8 mouse cellular contexts compared by ENCODE assay signal in the genomic region with DNA sequence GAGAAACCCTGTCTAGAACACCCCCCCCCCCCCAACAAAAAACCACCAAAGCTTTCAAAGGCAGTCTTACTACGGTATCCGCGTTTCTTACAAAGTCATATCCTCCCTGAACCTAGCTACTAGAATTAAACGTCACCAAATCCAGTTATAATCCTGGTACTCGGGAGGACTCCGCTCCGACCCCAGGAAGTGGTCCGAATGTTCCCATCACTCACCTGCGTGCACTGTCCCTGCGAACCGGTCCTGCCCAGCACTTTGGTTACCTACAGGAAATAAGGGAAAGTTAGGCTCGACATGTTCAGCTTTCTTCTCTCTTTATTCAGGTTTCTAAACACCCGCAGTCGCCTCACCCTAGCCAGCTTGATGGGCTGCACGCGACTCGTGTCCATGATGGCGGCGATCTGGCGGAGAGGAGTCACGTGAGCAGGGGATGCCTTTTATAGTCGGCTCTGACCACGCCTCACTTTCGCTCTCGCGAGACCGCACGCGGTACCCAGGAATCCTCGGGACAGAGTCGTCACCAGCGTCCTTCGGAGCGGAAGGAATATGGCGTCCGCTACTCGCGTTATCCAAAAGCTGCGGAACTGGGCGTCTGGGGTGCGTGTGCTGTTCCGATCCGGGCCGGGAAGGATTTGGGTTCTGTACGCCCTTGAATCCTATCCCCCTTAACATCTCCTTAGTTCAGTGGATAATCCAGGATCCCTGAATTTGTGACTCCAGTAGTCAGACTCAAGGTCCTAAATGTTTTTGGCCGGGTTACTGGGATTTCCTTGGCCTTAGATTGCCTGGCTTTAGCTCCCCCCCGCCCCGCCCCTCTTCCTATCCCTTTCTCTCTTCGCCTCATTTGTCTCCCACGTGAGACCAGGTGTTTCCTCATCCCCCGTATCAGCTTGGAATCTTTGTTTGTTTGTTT. TPM values are rescaled to one million over a fixed set of nuclear protein-coding genes. Genes with fewer than 3 reads are reported as not detected.
DNase-seq lines count a peak whose midpoint lies in the region; ATAC-seq and TF ChIP-seq lines count a peak whose summit lies in the region.

Gene Rps28 (minus strand): TSS at position 479 of the 913 bp plus-strand sequence.
Gene Ndufa7 (plus strand): TSS at position 489 of the 913 bp plus-strand sequence.

- H3K4me3 ChIP-seq in embryonic facial prominence, embryonic 13.5 days = peak within 1 kb of the TSS; percentile 79
- peak within 1 kb of the TSS; percentile 95 for H3K4me3 ChIP-seq in heart, adult 2 months
- H3K4me3 ChIP-seq in limb, embryonic 13.5 days = peak within 1 kb of the TSS; percentile 82
- H3K4me3 ChIP-seq in midbrain, embryonic 16.5 days (ENCODE audit: low read depth, low read length) = peak within 1 kb of the TSS; percentile 80

- intact Hi-C loops in heart, adult 2 months (cut with DNase I) = no loop called here

- H3K36me3 ChIP-seq in embryonic facial prominence, embryonic 13.5 days = peaks cover 53% of the 10 kb centered on the region
- peaks cover 33% of the 10 kb centered on the region for H3K36me3 ChIP-seq in heart, adult 2 months (ENCODE audit: control insufficient read depth, insufficient read depth, low read length)
- peaks cover 57% of the 10 kb centered on the region for H3K36me3 ChIP-seq in limb, embryonic 13.5 days
- H3K36me3 ChIP-seq in midbrain, embryonic 16.5 days (ENCODE audit: control insufficient read depth, insufficient read depth, low read length) = peaks cover 13% of the 10 kb centered on the region; the same call in 1 of the 2 replicates

- peak; percentile 89 for ATAC-seq in embryonic facial prominence, embryonic 13.5 days (ENCODE audit: insufficient number of reproducible peaks, insufficient read depth, low FRiP score, low TSS enrichment, low read depth)
- ATAC-seq in limb, embryonic 13.5 days (ENCODE audit: low FRiP score, low read depth) = peak; percentile 95
- ATAC-seq in midbrain, embryonic 16.5 days = peak; percentile 93

- H3K79me2 ChIP-seq in heart, adult 2 months (replicated peaks; ENCODE audit: control insufficient read depth, insufficient read depth, low read length) = 0 out of 2 replicates have a peak, but pooled peaks cover 1% of the 10 kb centered on the region

- peak; percentile 94 for DNase-seq in 3134 (ENCODE audit: extremely low read depth, insufficient read length, low spot score)
- peak; percentile 95 to 98 for DNase-seq in adrenal gland, postnatal 36 days
- peak; percentile 98 to 100 for DNase-seq in heart, adult 2 months
- DNase-seq in kidney, adult 8-10 months = peak; percentile 97 to 99
- DNase-seq in spleen, postnatal 10 days (ENCODE audit: low spot score in 2 of 2) = peak; percentile 98 to 99

- peak within 1 kb of the TSS; percentile 91 for H3K27ac ChIP-seq in embryonic facial prominence, embryonic 13.5 days
- H3K27ac ChIP-seq in heart, adult 2 months = peak within 1 kb of the TSS; percentile 95
- peak within 1 kb of the TSS; percentile 92 for H3K27ac ChIP-seq in limb, embryonic 13.5 days
- peak within 1 kb of the TSS; percentile 90 for H3K27ac ChIP-seq in midbrain, embryonic 16.5 days (ENCODE audit: low read length)

- peak; percentile 98; the same call in 1 of the 2 replicates for TF ChIP-seq POLR2A in heart, adult 2 months (IDR thresholded peaks at IDR 0.05; ENCODE audit: insufficient read depth, low read depth, low read length)

- H3K9me3 ChIP-seq in embryonic facial prominence, embryonic 13.5 days = no peaks in the 10 kb centered on the region
- H3K9me3 ChIP-seq in limb, embryonic 13.5 days = no peaks in the 10 kb centered on the region
- no peaks in the 10 kb centered on the region for H3K9me3 ChIP-seq in midbrain, embryonic 16.5 days (replicated peaks; ENCODE audit: control insufficient read depth, low read length, poor library complexity, severe bottlenecking)

- TF ChIP-seq CTCF in heart, adult 2 months (IDR thresholded peaks at IDR 0.05) = no peak

- peak within 1 kb of the TSS; percentile 95 for H3K4me2 ChIP-seq in embryonic facial prominence, embryonic 13.5 days
- peak within 1 kb of the TSS; percentile 96 for H3K4me2 ChIP-seq in limb, embryonic 13.5 days (replicated peaks)
- H3K4me2 ChIP-seq in midbrain, embryonic 16.5 days (ENCODE audit: low read length) = peak within 1 kb of the TSS; percentile 89

- H3K4me1 ChIP-seq in embryonic facial prominence, embryonic 13.5 days = peaks cover 45% of the 10 kb centered on the region
- peaks cover 17% of the 10 kb centered on the region for H3K4me1 ChIP-seq in heart, adult 2 months (ENCODE audit: control insufficient read depth, insufficient read depth, low read length)
- peaks cover 41% of the 10 kb centered on the region for H3K4me1 ChIP-seq in limb, embryonic 13.5 days
- H3K4me1 ChIP-seq in midbrain, embryonic 16.5 days (ENCODE audit: control insufficient read depth, insufficient read depth, low read length) = peaks cover 30% of the 10 kb centered on the region

- TF ChIP-seq EP300 in heart, adult 2 months (IDR thresholded peaks at IDR 0.05; ENCODE audit: insufficient read depth, low read depth, low read length) = peak; percentile 71; the same call in 1 of the 2 replicates

- H3K27me3 ChIP-seq in embryonic facial prominence, embryonic 13.5 days = no peaks in the 10 kb centered on the region
- H3K27me3 ChIP-seq in heart, adult 2 months (ENCODE audit: control insufficient read depth, insufficient read depth, low read length) = no peaks in the 10 kb centered on the region
- H3K27me3 ChIP-seq in limb, embryonic 13.5 days = no peaks in the 10 kb centered on the region
- H3K27me3 ChIP-seq in midbrain, embryonic 16.5 days (ENCODE audit: control insufficient read depth, insufficient read depth, low read depth, low read length) = no peaks in the 10 kb centered on the region

- H3K9ac ChIP-seq in embryonic facial prominence, embryonic 13.5 days = peak within 1 kb of the TSS; percentile 88
- peak within 1 kb of the TSS; percentile 78 for H3K9ac ChIP-seq in heart, adult 2 months (ENCODE audit: low read depth, low read length)
- H3K9ac ChIP-seq in limb, embryonic 13.5 days = peak within 1 kb of the TSS; percentile 87
- H3K9ac ChIP-seq in midbrain, embryonic 16.5 days (ENCODE audit: low read depth, low read length) = peak within 1 kb of the TSS; percentile 83

- WGBS in embryonic facial prominence, embryonic 13.5 days = under 1% methylated on average over 51 of the region's 51 CpGs
- WGBS in heart, adult 2 months = under 1% methylated on average over 51 of the region's 51 CpGs
- under 1% methylated on average over 51 of the region's 51 CpGs for whole genome bisulfite sequencing in limb, embryonic 13.5 days
- under 1% methylated on average over 51 of the region's 51 CpGs for WGBS in midbrain, embryonic 16.5 days

RNA-seq across cellular contexts. Expression of gene Rps28, which starts in this region (rescaled TPM):
- 1,000 to 10,000 TPM; 1,486 to 1,511 TPM for total RNA-seq in adrenal gland, postnatal 36 days (2021)
- polyA plus RNA-seq in embryonic facial prominence, embryonic 13.5 days (2015; fragmentation: Nextera tagmentation; extraction: Ambion mirVana) = 1,111 and 1,168 TPM in 2 replicates
- 100 to 1,000 TPM; 683 to 757 TPM for total RNA-seq in heart, adult 2 months (2021)
- polyA plus RNA-seq in heart, adult 2 months (2012; rRNA removed) = 329 and 480 TPM in 2 replicates
- polyA plus RNA-seq in limb, embryonic 13.5 days (2015; fragmentation: Nextera tagmentation; extraction: Ambion mirVana) = 962 and 978 TPM in 2 replicates
- polyA plus RNA-seq in midbrain, embryonic 16.5 days (2015; fragmentation: Nextera tagmentation; extraction: Ambion mirVana) = 407 and 416 TPM in 2 replicates

RNA-seq across cellular contexts. Expression of gene Ndufa7, which starts in this region (rescaled TPM):
- total RNA-seq in adrenal gland, postnatal 36 days (2021) = 100 to 1,000 TPM; 432 to 487 TPM
- polyA plus RNA-seq in embryonic facial prominence, embryonic 13.5 days (2015; fragmentation: Nextera tagmentation; extraction: Ambion mirVana) = 464 and 506 TPM in 2 replicates
- total RNA-seq in heart, adult 2 months (2021) = 100 to 1,000 TPM; 609 to 707 TPM
- polyA plus RNA-seq in heart, adult 2 months (2012; rRNA removed) = 755 and 759 TPM in 2 replicates
- polyA plus RNA-seq in limb, embryonic 13.5 days (2015; fragmentation: Nextera tagmentation; extraction: Ambion mirVana) = 454 and 498 TPM in 2 replicates
- 428 and 439 TPM in 2 replicates for polyA plus RNA-seq in midbrain, embryonic 16.5 days (2015; fragmentation: Nextera tagmentation; extraction: Ambion mirVana)

Comparison
In these comparisons a context has a peak if more than half of its experiments do, and no peak if none do; other contexts are left out.
1. Peak in every context shown above with its lines: DNase-seq, ATAC-seq, H3K4me3 ChIP-seq and H3K27ac ChIP-seq.